Mouse (Mus musculus): ENCODE measurements around the gene Garnl3.

Garnl3 gene

DNA sequence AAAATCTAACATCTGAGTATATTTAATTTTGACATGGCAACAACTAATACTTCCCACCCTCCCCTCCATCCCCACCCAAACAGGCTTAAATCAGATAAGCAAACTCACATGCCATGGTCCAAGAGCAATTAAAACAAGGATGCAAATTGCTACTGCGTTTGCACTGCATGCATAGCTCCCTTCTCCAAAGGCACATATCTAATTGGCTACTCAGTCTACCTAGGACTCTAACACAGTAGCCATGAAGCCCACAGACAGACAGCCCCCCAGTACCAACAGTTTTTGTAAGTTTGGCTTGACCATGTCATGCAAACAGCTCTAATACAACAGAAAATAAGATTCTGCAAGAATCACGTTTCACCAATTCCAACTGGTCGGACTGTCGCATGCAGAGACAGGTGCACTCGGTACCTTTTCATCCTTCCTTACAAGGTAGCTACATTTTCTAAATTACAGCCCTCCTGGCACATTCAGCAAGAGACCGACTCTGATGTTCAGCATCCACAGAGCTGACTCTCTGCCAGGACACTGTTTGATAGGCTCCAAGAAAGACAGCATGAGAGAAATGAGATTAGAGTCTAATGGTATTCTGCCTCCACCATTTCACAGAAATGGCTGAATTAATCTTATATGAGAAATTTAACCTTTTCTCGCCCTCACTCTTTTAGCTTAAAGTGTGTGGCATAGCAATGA is 44.6 kb downstream of the Garnl3 start:
- no peak for DNase-seq (ENCODE audit: low spot score)

DNA sequence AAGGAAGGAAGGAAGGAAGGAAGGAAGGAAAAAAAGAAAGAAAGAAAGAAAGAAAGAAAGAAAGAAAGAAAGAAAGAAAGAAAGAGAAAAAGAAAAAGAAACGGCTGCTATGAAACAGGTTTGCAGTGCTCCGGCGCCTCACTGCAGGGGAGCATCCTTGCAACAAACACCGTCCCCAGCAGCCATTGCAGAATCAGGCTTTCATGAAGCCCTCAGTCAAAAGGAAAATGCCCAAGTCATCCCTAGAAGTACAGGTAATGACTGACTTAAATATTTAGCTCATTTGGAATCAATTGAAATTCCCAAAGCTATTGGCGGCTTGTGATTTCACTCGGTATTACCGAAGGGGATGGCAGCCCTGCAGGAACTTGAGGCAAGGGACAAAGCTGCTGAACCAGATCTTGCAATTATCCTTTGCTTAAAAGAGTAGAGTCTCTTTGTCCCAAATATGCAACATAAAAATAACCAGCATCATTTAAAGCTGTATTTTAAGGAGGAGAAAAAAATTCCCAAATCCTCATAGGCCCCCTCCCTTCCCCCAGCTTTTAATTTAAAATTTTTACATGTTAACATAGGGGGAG is 45.3 kb downstream of the Garnl3 start:
- DNase-seq (ENCODE audit: low spot score): no peak

DNA sequence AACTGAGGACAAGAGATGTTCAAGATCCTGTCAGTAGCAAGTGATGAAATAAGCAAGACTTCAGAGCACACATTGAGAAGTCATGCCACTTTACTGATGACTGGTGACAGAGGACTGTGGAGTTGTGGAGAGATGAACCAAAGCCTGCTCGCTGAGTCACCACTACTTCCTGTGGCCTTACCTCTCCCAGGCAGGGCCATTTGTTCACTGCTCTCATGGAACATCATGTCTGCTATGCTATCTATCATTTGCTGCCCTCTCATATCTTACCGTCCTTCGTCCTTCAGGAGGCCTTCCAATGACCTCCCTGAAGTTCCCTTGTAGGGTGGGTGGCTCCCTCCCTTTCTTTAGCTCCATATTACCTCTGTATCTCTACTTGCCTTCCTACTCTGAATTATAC is 47.2 kb downstream of the Garnl3 start:
- no peak for DNase-seq (ENCODE audit: low spot score)

DNA sequence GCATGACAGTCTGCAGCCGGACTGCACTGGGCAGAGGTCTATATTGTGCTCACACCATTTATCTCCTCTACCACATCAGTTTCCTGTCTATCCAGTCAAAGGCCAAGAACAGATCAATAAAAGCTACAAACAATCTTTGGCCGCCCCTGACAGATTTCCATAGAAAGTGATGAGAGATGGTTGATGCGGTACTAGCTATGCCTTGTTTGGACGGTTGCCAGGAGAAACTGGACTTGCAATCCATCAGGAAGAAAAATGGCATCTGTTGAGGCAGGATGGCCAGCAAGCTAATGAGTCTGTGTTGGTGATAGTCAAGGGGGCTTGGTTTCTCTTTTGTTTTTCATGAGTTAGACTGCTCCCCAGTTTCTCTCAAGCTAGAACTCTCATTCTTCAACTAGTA is 51.3 kb downstream of the Garnl3 start:
- DNase-seq (ENCODE audit: low spot score): no peak

DNA sequence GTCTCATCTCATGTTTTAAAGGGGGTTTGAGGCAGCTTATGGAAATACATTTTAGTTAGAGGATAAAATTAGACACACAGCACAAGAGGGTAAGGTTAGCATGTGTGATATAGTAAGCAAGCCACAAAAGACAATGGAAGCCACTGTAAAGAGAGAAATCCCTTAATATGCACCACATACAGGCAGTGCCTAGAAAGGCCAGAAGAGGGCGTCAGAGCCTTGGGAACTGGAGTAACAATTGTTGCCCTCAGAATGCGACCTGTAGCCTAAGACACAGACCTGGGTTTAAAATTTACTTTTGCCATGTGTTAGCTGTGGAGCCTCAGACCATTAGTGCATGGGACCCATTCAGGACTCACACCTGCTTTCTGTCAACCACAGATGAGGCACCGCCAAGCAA is 54.2 kb downstream of the Garnl3 start:
- DNase-seq (ENCODE audit: low spot score): no peak

DNA sequence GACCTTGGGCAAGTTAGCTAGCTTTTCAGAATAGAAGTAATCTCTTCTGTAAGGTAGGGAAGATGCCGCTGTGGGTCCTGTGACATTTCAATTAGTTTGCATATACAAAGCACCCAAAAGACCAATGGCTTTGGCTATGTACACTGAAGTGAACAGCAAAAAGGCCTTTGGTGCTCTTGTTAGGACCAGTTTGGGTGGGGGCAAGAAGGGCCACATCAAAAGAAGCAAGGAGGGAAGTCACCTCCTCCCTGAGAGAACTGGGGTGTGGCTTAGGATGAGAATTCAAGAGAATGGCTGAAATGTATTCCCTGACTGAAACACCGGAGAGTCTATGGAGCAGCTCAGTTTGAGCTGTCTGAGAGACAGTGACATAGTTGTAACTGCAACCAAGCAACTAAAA is 56.5 kb downstream of the Garnl3 start:
- DNase-seq (ENCODE audit: low spot score): no peak

DNA sequence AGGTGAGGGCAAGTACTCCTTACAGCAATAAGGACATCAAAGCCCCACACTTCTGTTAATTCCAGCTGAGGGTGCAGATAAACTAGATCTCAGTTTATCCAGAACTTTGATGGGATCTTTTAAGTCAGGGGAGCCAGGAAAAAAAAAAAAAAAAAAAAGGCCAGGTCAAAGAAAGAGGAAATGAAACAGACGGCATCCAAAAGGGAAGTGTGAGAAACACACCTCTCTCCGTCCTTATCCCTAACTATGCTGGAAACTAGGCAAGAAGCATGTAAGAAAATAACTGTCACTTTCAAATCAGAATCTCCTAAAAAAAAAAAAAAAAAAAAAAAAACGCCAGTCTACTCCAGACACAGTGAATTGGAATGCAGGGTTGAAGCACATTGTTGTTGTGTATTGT is 57.3 kb downstream of the Garnl3 start:
- no peak for DNase-seq (ENCODE audit: low spot score)

DNA sequence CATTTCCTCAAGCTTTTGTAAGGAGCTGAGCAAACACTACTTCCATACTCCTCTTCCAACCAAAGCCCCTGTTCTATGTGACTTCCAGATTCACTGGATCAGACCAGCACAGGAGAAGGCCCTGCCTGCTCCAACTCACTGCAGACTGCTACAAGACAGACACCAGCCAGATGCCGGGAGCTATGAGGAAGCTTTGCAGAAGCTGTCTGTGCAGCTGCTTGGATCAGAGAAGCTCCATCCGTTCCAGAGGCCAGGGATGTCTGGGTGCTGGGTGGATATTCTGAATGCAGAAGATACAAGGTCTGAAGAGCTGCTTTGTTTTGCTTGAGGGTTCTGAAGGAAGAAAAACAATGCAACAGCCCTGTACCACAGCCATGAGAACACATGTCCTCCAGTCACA is 59.1 kb downstream of the Garnl3 start:
- DNase-seq (ENCODE audit: low spot score): no peak

DNA sequence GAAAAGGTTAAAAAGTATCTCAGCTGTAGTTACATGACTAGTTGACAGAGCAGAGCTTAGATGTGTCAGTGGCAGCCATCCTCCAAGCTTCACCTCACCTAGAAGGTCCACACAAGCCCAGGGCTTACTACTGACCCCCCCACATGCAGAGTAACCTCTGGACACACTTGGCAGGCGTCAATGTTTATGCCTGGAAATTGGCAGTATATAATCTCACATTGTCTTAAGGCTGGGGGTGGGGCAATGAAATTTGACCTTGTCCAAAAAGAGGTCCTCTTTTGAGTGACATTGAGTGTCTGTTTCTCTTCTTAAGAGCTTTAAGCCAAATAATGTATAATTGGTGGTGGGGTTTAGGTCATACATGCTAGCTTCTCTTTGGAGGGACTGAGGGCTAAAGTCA is 65.8 kb downstream of the Garnl3 start:
- DNase-seq (ENCODE audit: low spot score): no peak

DNA sequence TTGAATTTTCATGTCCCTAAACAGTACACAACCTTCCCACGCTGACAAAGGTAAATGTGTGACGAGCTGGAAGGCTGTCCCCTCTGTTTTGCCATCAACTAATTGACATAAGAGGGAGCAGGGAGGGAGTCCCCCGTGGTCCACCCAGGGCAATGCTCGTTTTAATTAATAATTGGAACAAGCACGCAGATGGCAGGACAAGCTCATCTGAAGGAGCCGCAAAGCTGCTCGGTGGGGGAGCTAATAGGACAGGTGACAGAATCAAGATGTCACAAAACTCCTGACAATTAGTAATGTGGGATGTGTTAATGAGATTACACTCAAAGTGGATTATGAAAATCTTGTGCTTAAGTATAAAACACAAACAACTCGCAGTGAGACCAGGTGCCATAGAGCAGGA is 68.7 kb downstream of the Garnl3 start:
- no peak for DNase-seq (ENCODE audit: low spot score)

DNA sequence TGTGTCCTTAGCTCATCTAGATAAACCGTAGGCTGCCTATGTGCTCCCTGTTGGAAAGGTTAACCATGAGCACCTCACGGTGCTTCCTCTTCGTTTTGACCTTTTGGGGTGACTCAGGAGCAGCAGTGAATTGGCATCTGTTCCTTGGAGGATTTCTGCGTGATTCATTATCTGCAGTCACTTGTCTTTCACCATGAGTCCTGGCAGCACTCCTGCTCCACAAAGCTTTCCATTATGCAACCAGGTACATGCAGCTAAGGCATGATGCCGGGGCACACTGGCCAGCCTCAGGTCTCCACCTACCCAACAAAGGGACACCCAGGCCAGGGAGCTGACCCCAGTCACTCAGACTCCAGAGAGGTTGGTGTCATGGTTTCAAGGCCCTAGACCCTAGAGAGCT is 72.5 kb downstream of the Garnl3 start:
- DNase-seq (ENCODE audit: low spot score): no peak

DNA sequence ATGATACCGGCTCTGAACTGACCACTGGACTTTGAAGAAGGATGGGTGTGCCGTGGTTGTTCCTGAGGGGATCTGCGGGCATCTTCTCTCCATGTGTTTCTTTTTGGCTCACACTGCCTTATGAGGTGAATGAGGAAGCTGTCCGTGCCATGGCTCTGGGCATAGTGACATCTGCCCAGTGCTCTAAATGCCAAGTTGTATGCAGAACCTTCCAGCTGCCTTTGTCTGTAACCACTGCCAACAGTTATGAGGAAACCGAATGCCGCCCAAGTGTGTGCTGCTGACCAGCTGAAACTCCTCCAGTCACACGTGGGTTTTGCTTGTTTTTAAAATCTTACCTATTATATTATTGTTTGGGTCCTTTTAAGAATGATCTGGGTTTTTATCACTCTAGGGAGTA is 73.9 kb downstream of the Garnl3 start:
- no peak for DNase-seq (ENCODE audit: low spot score)

DNA sequence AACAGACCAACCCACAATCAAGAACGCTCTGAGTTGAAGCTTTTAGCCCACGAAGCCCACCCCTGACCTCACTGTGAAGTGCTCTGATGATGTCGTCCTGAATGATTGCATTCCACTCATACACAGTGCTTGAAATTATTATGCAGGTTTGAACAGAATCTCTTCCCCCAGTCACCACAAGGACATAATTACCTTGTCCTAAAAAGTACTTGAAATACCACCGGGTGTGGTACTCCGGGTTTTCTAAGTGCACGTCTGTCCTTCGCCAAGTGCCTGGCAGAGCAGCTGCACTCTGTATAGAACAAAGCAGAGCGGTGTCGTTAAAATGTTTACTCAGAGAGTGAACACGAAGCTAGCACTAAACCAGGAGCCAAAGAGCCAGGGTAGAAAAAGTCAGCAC is 77.5 kb downstream of the Garnl3 start:
- DNase-seq (ENCODE audit: low spot score): no peak

DNA sequence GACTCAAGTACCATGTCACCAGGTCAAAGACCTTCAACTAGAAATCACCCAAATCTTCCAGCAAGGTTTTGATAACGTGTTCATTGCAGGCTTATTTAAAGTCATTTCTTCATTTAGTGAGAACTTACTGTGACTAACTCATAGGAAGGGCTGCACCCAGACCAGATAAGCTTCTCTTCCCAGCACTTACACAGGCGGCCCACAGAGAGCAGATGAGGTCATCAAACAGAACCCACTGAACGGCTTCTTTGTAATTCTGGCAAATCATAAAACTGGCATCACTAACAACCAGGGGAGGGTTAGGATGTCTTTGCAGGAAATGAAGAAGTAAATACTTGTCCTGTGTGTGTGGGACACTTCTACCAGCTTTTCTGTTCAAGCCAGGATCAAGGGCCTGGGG is 84.1 kb downstream of the Garnl3 start:
- no peak for DNase-seq (ENCODE audit: low spot score)

DNA sequence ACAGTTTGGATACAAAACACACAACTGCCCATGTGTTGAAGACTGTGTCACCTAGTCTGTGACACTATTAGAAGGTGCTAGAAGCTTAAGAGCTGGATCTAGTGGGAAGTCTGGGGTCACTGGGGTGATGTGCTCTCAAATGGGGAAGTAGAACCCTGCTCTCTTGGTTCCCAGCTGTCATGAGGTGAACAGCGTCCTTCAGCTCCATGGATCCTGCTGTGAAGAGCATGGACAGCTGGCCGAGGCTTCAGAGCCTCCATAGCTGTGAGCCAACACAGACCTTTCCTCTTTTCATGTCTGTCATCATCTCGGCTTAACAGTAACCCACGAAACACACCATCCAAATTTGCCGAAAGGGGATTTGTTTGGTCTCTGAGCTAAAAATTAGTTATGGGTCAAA is 84.5 kb downstream of the Garnl3 start:
- no peak for DNase-seq (ENCODE audit: low spot score)

DNA sequence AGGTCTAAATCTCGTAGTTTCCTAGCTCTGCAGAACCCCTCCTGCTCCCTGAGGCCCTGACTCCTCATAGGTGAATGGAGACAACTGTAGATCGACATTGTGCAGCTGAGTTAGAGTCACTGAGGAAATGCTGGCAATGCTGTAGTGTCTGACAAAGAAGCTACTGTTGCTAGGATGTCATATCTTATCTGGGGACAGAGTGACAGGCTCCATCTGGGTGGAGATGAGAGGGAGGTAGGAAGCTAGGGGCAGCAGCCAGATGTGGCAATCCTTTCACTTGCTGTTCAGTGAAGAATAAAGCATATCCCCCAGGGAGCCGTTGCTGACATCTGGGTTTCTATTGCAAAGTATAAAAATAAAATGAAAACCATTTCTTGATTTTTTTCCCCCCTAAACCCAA is 85.6 kb downstream of the Garnl3 start:
- no peak for DNase-seq (ENCODE audit: low spot score)

DNA sequence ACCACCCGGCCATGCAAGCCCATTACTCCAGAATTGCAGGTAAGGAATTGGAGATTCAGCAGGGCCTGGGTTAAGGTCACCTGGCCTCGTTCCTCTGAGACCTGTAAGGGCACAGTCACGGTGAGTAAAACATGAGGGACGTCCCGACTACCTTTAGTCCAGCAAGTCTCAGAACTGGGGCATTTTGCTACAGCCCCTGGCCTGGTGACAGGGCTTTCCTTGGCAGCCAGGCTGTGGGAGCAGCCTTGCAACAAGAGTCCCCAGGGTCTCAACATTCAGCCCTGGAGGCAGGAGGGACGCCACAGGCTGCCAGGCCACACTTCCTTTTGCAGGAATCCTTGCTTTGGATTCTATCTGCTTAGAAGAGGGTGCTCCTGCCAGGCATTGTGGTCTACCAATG is 88.7 kb downstream of the Garnl3 start:
- DNase-seq (ENCODE audit: low spot score): peak; percentile 18

DNA sequence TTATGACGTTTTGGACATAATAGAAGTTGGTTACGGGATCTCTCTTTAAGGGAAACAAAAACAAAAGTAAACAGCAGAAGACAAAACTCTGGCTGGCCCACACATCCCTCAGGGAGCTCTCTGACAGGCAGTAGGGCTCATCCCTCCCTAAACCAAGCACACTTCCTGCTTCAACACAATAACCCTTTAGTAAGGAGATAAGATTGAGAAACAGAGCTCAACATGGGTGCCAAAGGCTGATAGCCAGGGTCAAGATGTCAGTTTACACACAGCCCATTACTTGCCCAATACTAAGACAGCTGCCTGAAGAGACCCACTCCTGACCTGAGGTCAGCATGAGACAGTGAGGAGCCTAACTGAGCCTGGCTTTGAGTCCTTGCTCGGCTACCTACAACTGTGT is 89.9 kb downstream of the Garnl3 start:
- DNase-seq (ENCODE audit: low spot score): no peak

DNA sequence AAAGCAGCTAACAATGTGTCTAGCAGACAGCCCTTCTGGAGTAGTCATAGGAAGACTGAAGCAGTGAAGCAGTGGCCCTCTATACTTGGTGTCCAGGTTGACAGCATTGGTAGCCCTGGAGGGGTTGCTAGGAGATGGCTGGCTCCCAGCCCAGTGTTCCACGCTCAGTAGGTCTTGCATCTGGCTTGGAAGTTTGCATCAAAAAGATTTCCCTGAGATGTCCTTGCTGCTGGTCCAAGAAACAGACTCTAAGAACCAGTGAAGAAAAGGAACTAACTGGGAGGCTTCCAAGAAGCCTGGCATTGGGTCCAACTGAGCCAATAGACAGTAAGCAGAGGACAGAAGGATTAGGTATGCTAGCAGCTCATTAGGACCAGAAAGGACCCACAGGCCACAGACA is 94.0 kb downstream of the Garnl3 start:
- peak; percentile 10 for DNase-seq (ENCODE audit: low spot score)

DNA sequence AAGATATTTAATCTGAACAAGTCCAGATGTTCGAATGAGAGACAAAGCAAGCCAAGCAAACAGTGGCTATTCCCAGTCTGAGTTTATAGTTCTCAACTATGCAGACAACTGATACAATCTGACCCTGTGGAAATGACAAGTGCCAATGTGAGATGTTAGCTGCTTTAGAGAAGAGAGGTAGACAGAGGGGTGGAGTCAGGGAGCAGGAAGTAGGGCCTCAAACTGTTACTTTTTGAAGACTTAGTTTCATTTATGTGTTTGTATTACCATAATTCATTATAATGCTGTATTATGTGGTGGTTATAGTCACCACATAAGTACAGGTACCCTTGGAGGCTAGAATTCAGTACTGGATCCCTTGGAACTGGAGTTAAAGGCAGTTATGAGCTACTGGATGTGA is 96.2 kb downstream of the Garnl3 start:
- no peak for DNase-seq (ENCODE audit: low spot score)

DNA sequence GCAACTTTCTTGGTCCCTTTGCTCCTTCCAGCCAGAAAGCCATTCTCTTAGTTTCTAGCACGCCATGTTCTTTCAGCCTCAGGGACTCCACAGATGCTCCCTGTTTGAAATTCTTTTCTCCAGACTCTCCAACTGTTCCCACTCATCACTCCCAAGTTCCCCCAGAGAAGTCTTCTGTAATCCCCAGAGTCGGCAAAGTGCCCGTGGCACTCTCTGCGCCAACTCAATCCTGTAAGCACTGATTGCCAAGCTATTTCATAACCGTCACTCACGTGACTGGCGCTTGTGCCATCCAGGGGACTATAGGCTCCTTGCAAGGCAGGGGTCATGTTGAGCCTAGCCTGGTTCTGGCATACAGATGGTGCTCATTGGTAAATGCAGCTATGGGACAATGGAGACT is 98.2 kb downstream of the Garnl3 start:
- peak; percentile 19 for DNase-seq (ENCODE audit: low spot score)

DNA sequence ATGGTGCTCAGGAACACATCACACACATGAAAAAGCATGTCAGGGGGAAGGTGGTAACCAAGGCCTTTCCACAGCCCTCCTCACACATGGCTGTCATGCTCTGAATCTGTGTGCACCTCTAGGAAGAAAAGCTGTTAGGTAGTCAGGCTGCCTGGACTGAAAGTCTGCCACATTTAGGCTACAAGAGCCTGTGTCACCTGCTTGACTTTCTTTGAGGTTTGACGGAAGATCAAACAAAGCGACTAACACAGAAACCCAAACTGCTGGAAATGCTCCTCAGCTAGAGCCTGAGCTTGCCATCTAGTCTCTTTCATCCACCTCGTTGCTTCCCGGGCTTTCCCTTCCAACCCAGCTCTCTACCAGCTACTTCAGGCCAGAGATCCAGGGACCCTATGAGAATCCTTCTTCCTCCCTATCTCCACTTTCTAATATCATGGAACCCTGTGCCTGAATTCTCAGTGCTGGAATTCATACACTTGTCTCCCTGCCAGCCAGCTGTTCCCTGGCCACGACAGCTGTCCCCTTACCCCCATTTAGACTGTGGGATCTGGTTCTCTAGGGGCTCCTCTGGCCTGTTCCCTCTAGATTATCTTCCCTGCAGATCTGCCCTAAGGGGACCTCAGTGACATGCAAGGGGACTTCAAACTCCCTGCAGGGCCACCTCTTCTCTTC is 98.9 kb downstream of the Garnl3 start:
- no peak for DNase-seq (ENCODE audit: low spot score)

DNA sequence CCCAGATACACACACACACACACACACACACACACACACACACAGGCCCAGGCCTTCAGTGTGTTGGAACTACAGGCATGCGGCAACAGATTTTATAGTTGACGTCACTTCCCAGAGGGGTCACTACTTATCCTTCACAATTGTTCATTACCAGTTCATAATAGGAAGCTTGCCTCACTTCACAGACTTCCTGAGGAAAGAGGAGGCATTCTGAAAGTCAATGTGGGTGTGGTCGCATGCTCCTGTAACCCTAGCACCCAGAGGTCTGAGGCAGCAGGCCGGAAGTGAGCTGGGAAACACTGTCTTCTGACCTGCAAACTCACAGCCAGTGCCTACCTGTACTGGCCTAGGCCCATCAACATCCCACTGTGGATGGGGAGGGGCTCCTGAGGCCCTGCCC is 106.4 kb downstream of the Garnl3 start:
- no peak for DNase-seq (ENCODE audit: low spot score)

DNA sequence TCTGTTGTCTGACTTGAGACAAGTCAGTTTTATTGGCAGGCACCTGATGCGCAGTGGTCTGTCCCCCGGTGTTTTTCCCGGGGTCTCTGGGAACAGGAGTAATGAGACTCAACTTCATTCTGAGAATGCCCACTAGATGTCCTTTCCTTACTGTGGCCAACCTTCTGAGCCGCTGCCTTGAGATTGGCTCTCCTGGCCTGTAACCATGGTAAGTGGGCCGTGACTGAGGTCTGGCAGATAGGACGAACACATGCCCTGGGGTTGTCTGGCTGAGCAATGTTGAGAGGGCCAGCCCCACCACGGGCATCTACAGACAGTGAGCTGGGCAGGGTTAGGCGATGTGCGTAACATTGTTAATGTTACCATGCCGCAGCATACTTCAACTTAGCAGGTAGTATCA is 106.9 kb downstream of the Garnl3 start:
- no peak for DNase-seq (ENCODE audit: low spot score)

Data from ovary, postnatal 36 days (tissue).